Mouse (Mus musculus): ENCODE results near the gene Lgr5. TPM values are rescaled to one million over a fixed set of nuclear protein-coding genes. Genes with fewer than 3 reads are reported as not detected.

Lgr5 gene
- polyA plus RNA-seq, 1 experiment from 2014 or later = not detected

DNA sequence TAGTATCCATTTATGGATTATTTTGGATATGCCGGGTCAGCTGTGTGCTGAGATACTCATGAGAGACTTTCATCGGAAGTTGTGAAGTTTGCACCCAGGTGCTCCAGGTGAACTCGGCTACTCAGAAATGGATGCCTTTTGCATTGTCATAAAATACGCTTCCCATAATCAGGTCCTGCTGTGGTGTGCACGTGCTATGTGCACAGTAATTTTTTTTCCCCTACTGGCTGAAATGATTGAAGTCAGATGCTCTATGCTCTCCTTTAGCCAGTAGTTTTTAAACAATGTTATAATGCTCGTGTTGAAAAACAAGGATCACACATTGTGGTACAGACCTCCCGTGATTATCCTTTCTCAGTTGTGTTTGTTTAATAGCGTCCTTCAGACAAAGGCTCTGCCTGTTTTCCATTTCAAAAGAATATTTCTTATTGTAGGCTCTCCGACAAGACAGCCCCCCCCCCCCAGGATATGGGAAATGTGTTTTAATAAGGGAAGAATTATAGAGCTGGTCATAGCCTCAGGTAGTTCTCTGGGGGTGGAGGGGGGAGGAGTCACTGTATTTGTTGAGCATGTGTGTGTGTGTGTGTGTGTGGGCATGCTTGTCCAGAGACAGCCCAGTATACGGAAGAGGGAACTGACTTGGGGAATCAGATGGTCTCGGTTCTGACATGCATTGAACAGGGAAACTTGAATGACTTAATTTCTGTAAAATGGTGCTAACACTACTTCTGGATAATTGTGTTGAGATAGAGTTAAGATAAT is 34.0 kb downstream of the Lgr5 start:
- Histone ChIP-seq H3K27ac (no peak overlapping the region), H3K36me3 (ENCODE audit: inconsistent target) (no peaks in the 10 kb centered on the region), H3K79me2 (ENCODE audit: inconsistent target) (no peaks in the 10 kb centered on the region), H3K4me3 (ENCODE audit: inconsistent target) (no peak overlapping the region)
- 95% methylated on average over 10 of the region's 11 CpGs for WGBS (ENCODE audit: missing documents)

DNA sequence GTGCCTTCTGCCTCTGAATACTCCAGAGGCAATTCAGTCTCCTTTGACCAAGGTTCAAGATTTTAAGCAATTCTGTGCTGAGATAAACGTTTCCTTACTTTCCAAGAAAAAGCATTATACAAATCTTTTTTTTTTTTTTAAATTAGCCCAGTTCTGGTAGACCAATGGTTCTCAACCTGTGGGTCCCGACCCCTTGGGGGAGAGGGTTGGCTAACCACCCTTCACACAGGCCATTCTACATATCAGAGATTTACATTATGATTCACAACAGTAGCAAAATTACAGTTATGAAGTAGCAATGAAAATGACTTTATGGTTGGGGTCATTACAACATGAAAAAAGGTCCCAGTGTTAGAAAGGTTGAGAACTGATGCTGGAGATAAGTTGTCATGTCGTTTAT is 36.5 kb downstream of the Lgr5 start:
- H3K27ac ChIP-seq = no peak overlapping the region
- 93% methylated on average over 2 of the region's 3 CpGs for WGBS (ENCODE audit: missing documents)
- H3K79me2 ChIP-seq (ENCODE audit: inconsistent target) = no peaks in the 10 kb centered on the region
- no peaks in the 10 kb centered on the region for H3K36me3 ChIP-seq (ENCODE audit: inconsistent target)
- no peak overlapping the region for H3K4me3 ChIP-seq (ENCODE audit: inconsistent target)

DNA sequence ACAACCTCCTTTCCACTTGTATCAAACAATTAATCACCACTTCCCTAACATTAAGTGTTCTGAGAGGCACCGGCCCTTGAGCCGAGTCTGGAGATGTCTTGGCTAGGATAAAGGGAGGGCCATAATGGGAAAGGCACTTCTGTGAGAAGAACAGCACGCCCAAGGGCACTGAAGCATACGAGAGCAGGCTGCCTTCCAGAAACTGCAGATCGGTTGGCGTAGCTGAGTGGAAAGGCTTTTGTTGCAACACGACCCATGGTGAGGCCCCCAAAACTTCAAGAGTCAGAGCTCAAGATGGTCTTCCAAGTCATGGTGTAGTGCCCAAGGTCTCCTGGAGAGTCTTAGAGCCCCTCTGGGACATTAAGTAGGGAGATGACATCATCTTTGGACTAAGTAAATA is 37.3 kb downstream of the Lgr5 start:
- 90% methylated on average over 7 of the region's 7 CpGs for WGBS (ENCODE audit: missing documents)
- no peaks in the 10 kb centered on the region for H3K79me2 ChIP-seq (ENCODE audit: inconsistent target)
- no peak overlapping the region for H3K4me3 ChIP-seq (ENCODE audit: inconsistent target)
- H3K36me3 ChIP-seq (ENCODE audit: inconsistent target) = no peaks in the 10 kb centered on the region
- H3K27ac ChIP-seq = no peak overlapping the region

DNA sequence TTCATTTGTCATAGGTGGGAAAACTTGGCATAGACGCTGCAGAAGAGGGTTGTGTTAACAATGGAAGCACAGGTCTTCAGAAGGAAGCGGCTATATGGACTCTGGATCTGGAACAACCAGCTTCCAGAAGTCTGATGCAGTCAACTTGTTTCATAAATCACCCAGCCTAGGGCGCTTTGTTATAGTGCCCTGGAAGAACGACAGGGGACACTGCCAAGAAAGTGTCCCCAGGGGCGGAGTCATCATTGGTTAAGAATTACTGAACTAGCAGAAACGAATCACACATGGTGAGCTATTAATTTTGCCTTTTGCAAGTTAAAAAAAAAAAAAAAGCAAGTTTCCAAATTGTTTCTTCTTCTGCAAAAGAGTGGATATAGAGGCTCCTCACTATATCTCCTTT is 44.7 kb downstream of the Lgr5 start:
- Histone ChIP-seq H3K79me2 (ENCODE audit: inconsistent target) (no peaks in the 10 kb centered on the region), H3K36me3 (ENCODE audit: inconsistent target) (no peaks in the 10 kb centered on the region), H3K27ac (no peak overlapping the region), H3K4me3 (ENCODE audit: inconsistent target) (no peak overlapping the region)
- 92% methylated on average over 6 of the region's 6 CpGs for WGBS (ENCODE audit: missing documents)

DNA sequence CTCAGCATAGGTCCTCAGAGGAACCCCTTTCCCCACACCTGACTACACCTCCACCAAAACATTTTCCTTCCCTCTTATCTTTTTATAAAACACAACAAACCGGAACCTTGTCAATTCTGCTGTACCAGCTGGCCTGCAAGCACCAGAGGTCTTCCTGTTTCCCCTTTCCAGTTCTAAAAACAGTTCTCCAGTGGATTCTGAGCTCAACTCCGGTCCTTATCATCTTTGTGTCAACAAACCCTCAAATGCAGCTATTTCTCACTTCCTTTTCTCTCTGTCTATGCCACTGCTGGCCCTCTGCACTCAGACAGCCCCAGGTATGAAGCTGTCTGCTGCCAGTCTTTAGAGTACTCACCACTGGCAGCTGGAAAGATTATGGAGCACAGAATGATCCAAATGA is 56.8 kb downstream of the Lgr5 start:
- WGBS (ENCODE audit: missing documents) = 3% methylated on average over 2 of the region's 2 CpGs
- no peak overlapping the region for H3K4me3 ChIP-seq (ENCODE audit: inconsistent target)
- H3K27ac ChIP-seq = no peak overlapping the region
- no peaks in the 10 kb centered on the region for H3K36me3 ChIP-seq (ENCODE audit: inconsistent target)
- H3K79me2 ChIP-seq (ENCODE audit: inconsistent target) = no peaks in the 10 kb centered on the region

DNA sequence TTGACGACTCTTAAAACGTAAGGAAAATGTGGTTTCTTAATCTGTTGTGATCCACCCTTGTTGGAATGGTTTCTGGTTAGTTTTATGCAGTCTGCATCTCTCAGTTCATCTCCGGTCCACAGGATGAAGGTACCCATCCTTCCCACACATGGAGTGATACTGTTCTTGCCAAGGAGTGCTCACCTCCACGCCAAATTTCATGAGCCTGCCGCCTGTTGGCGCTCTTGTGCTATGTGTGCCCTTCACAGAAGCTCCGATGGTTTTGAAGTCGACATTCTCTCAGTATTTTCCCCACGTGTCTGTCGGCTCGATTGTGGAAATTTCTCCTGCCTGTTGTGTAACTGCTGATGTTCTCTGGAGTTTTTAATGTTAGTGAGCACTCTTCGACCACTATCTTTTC is 57.8 kb downstream of the Lgr5 start:
- 96% methylated on average over 12 of the region's 12 CpGs for WGBS (ENCODE audit: missing documents)
- Histone ChIP-seq H3K36me3 (ENCODE audit: inconsistent target) (no peaks in the 10 kb centered on the region), H3K4me3 (ENCODE audit: inconsistent target) (no peak overlapping the region), H3K79me2 (ENCODE audit: inconsistent target) (no peaks in the 10 kb centered on the region), H3K27ac (no peak overlapping the region)

DNA sequence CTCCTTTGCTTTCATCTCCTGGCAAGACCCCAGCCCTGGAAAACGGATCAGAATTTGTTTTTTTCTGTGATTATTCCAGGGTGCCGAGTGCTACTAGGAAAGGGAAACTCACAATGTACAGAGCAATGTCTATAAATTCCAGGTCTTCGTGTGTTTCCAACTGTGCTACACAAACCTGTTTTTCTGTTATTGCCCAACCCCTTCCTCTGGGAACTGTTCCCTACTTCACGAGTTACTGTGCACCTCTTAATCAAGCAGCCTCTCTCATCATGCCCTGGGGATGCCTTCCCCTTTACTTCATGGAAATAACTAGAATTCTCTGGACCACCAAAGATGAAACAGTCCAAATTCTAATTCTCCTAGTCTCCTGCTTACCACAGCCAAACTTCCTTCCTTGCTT is 58.7 kb downstream of the Lgr5 start:
- H3K27ac ChIP-seq = no peak overlapping the region
- WGBS (ENCODE audit: missing documents) = 85% methylated on average over 4 of the region's 4 CpGs
- no peaks in the 10 kb centered on the region for H3K79me2 ChIP-seq (ENCODE audit: inconsistent target)
- H3K4me3 ChIP-seq (ENCODE audit: inconsistent target) = no peak overlapping the region
- H3K36me3 ChIP-seq (ENCODE audit: inconsistent target) = no peaks in the 10 kb centered on the region

DNA sequence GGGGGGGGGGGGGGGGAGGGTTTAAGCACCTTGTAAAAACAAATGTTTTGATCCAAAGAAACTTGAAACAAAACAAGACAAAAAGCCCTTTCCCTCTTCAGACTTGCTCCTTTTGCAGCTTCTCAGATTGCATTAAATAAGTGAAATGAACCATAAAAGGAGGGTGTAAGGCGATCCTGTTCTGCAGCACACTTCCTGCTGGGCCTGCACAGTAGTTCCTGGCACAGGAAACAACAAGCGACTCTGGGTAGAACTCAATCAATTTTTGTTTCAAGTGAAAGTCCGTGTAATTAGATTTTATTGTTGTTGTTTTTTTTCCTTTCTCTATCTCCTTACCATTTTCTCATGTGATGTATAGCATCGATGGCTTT is 66.5 kb downstream of the Lgr5 start:
- 8% methylated on average over 4 of the region's 4 CpGs for WGBS (ENCODE audit: missing documents)
- no peaks in the 10 kb centered on the region for H3K79me2 ChIP-seq (ENCODE audit: inconsistent target)
- H3K27ac ChIP-seq = no peak overlapping the region
- no peak overlapping the region for H3K4me3 ChIP-seq (ENCODE audit: inconsistent target)
- H3K36me3 ChIP-seq (ENCODE audit: inconsistent target) = no peaks in the 10 kb centered on the region

DNA sequence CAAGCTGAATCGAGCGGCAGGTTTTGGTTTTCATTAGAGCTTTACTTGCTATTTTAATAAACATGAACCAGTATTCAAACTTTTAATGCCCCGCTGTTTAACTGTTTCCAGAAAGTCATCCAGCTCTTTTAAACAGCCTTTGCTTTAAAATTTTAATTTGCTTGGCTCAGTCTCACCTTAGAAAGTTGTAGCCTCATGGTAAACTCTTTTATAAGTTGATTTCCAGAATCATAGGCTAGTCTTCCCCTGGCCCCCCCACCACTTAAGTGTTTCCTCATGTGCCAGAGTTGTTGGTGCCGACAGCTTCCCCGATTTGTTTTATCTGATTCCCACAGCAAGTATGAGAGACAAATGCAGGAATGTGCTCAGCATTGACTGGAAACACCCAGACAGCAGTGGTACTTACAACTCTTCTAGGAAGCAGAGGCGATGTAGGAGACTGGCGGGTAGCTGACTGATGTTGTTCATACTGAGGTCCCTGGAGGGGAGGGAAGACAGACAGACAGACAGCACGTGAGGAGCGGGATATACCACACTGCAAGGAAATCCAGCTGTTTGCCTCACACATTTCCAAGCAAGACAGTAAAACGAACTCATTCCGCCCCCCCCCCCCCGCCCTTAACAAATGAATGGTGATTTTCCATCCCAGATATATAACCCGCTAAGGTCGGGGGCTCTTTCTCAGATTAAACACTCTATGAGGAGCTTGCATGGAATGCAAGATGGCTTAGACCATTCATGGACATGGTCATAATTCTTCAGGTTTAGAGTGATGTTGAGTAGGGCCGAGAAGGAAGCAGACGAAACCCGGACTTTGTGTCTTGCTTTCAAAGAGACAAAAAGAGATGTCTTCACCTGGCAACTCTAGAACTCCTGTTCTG is 67.1 kb downstream of the Lgr5 start:
- 65% methylated on average over 14 of the region's 17 CpGs for WGBS (ENCODE audit: missing documents)
- no peaks in the 10 kb centered on the region for H3K79me2 ChIP-seq (ENCODE audit: inconsistent target)
- H3K36me3 ChIP-seq (ENCODE audit: inconsistent target) = no peaks in the 10 kb centered on the region
- H3K4me3 ChIP-seq (ENCODE audit: inconsistent target) = no peak overlapping the region
- no peak overlapping the region for H3K27ac ChIP-seq

DNA sequence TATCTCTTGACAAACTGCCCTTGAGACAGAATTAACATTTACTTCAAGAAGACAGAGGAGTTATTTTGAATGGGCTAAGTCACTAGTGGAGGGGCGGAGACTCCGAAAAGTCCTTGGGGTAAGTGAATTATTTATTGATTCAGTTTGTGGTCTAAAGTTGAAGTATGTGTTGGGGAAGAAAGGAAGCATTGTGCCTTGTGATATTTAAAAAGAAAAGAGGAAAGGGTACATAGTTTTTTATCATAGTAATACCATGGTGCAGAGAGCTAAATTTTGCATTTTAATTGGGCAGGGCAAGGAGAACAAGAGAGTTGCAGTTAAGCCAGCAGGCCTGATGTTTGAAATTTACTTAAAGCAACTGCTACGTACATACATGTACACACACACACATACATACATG is 68.7 kb downstream of the Lgr5 start:
- Histone ChIP-seq H3K36me3 (ENCODE audit: inconsistent target) (no peaks in the 10 kb centered on the region), H3K79me2 (ENCODE audit: inconsistent target) (no peaks in the 10 kb centered on the region), H3K27ac (no peak overlapping the region), H3K4me3 (ENCODE audit: inconsistent target) (no peak overlapping the region)
- 55% methylated on average over 3 of the region's 3 CpGs for WGBS (ENCODE audit: missing documents)

DNA sequence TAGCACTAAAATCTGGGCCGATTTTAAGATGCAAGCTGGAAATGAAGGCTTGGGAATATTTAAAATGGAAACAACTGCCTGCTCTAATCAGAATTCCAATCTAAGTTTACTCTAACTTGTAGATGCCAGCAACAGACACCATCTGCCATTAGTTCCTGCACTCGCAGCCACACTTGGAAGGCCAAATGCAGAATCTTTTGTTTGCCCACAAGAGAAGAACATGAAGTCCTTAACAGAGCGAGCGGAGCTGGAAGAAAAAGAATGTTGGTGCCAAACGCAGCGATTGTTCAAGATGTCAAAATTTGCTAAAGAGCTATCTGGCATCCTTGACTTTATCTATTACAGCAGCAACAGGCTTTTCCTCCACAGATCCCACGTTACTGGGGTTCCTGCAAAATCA is 72.1 kb downstream of the Lgr5 start:
- no peak overlapping the region for H3K4me3 ChIP-seq (ENCODE audit: inconsistent target)
- WGBS (ENCODE audit: missing documents) = 89% methylated on average over 7 of the region's 7 CpGs
- H3K79me2 ChIP-seq (ENCODE audit: inconsistent target) = no peaks in the 10 kb centered on the region
- no peaks in the 10 kb centered on the region for H3K36me3 ChIP-seq (ENCODE audit: inconsistent target)
- H3K27ac ChIP-seq = no peak overlapping the region

DNA sequence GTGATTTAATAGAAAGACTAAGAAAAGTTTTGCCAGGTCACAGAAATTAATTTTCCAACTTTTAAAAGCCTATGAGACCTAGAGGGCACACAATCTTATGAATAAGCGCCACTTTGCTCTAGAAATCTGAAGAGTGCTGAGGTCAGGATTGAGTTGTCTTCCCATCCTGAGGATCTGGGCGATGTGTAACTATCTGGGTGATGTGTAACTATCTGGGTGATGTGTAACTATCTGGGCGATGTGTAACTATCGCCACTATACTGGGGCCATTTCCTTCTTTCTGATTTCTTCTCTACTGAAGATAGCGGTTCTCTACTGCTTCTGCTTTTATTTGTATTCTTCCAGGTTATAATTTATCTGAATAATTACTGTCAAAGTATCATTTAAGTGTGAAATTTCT is 76.6 kb downstream of the Lgr5 start:
- WGBS (ENCODE audit: missing documents) = 92% methylated on average over 4 of the region's 5 CpGs
- no peak overlapping the region for H3K4me3 ChIP-seq (ENCODE audit: inconsistent target)
- no peaks in the 10 kb centered on the region for H3K36me3 ChIP-seq (ENCODE audit: inconsistent target)
- H3K79me2 ChIP-seq (ENCODE audit: inconsistent target) = no peaks in the 10 kb centered on the region
- H3K27ac ChIP-seq = no peak overlapping the region

DNA sequence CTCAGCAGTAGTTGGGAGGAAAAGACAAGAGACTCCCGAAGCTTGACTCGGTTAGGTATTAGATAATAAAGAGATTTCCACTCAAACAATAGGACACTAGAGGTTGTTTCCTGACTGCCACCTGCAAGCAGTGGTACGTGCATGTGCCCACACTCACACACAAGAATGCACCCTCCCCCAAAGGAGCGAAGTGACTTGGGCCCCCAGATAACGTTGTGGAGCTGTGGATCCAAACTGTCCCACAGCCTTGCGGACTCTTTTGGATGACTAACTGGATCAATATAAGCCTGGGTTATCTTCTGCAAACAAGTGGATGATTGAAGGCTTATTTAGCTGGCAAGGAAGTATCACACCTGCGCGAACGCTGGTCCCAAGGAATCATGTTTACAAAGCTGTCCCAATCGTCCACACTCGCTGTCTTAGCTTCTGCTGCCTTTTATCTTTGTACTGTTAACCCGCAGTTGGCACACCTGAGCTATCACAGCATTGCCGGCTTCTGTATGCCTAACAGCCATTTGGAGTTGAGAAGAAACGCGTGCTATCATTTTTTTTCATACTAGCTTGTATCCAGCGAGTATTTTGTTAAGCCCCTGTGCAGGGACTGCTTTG is 81.8 kb downstream of the Lgr5 start:
- WGBS (ENCODE audit: missing documents) = 90% methylated on average over 16 of the region's 16 CpGs

DNA sequence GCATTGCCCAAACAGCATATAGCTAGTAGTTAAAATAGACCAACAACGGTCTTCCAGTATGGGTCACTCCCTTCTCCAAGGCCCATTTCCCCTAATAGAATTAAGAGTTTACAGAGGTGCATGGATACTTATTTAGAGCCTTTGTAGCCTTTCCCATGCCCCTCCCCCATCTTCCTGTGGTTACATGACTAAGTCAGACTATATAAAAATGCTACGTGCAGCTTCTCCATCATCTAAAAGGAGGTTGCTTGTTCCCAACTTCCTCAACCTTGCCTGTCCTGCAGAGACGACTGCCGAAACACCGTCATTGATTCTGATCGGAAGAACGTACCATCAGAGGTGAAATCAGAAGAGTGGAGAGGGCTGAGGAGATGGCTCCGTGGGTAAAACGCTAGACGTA is 82.4 kb downstream of the Lgr5 start:
- Histone ChIP-seq H3K36me3 (ENCODE audit: inconsistent target) (no peaks in the 10 kb centered on the region), H3K4me3 (ENCODE audit: inconsistent target) (no peak overlapping the region), H3K79me2 (ENCODE audit: inconsistent target) (no peaks in the 10 kb centered on the region), H3K27ac (no peak overlapping the region)
- 28% methylated on average over 10 of the region's 10 CpGs for WGBS (ENCODE audit: missing documents)

More for the DNA sequence above, 81.8 kb downstream of the Lgr5 start:
- no peak overlapping the region for H3K4me3 ChIP-seq (ENCODE audit: inconsistent target)
- H3K79me2 ChIP-seq (ENCODE audit: inconsistent target) = no peaks in the 10 kb centered on the region
- no peaks in the 10 kb centered on the region for H3K36me3 ChIP-seq (ENCODE audit: inconsistent target)
- no peak overlapping the region for H3K27ac ChIP-seq

DNA sequence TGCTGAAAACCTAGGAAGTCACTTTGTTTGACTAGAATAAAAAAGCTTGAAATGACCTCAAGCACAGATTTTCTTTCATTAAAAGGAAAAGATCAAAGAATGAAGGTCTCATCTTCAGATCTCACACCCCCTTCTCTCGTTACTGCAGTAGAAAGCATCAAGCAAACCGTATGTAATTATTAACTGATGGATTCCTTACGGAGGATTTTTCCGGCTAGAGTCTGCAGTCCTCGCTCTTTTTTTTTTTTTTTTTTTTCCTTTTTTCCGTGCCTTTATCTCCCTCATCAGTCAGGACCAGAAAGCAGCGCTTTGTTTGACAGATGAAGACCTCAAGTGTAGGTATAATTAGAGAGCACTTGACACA is 93.8 kb downstream of the Lgr5 start:
- Histone ChIP-seq H3K79me2 (ENCODE audit: inconsistent target) (no peaks in the 10 kb centered on the region), H3K27ac (no peak overlapping the region), H3K36me3 (ENCODE audit: inconsistent target) (no peaks in the 10 kb centered on the region), H3K4me3 (ENCODE audit: inconsistent target) (no peak overlapping the region)
- WGBS (ENCODE audit: missing documents) = 92% methylated on average over 6 of the region's 7 CpGs

All from macrophage (primary cell).